Mouse (Mus musculus): ENCODE results near the gene Ankfn1.

GRCm38 (mm10) chr11:89459437-89459836 is 318.0 kb downstream of the Ankfn1 start:
- no peak for TF ChIP-seq CTCF (IDR thresholded peaks at IDR 0.05; ENCODE audit: extremely low read depth, insufficient read depth, low read length)
- no peak for TF ChIP-seq POLR2A (IDR thresholded peaks at IDR 0.05; ENCODE audit: extremely low read depth, insufficient read depth, low read length)
